Mouse (Mus musculus): ENCODE measurements around the gene Shd. TPM values are rescaled to one million over a fixed set of nuclear protein-coding genes. Genes with fewer than 3 reads are reported as not detected.

Gene Shd
- polyA plus RNA-seq, 1 experiment: 0.19 TPM

DNA sequence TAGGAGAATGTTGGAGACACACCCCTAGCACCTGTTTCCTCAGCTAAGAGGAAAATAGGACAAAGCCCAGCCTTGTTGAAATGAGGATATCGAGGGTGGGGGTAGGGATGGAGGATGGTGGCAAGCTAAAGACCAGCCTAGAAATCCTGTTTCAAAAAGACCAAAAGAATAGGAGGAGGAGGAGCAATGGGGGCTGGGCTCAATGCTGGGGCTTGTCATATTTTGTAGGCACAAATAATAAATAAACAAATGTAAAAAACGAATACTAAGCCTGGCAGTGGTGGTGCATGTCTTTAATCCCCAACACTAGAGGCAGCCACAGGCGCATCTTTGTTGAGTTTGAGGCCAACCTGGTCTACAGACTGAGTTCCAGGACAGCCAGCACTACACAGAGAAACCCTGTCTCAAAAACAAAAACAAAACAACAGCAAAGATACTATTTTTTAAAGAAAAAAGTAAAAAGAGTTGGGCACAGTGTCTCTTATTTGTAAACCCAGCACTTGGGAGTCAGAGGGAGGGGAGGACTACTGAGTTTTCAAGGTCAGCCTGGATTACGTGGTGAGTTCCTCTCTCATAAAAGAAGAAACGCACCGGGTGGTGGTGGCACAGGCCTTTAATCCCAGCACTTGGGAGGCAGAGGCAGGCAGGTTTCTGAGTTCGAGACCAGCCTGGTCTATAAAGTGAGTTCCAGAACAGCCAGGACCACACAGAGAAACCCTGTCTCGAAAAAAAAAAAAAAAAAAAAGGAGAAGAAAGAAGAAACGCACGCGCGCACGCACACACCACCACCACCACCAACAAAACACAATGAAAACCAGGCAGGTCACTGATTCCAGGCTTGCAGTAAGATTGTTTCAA lies 12.3 kb upstream of the Shd start:
- TF ChIP-seq GATA1 (IDR thresholded peaks at IDR 0.05; ENCODE audit: low read length): no peak

DNA sequence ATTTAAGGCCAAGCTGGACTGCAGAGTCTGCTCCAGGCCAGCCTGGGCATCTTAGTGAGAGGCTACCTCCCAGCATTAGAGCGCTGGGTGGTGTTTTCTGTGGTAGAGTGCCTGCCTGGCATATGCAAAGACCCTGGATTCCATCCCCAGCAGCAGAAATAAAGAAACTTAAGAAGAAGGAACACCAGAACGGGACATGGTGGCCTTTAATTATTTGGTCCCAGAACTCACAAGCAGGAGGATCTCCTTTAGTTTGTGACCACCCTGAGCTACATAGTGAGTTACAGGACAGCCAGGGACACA lies 11.7 kb upstream of the Shd start:
- no peak for TF ChIP-seq GATA1 (IDR thresholded peaks at IDR 0.05; ENCODE audit: low read length)

DNA sequence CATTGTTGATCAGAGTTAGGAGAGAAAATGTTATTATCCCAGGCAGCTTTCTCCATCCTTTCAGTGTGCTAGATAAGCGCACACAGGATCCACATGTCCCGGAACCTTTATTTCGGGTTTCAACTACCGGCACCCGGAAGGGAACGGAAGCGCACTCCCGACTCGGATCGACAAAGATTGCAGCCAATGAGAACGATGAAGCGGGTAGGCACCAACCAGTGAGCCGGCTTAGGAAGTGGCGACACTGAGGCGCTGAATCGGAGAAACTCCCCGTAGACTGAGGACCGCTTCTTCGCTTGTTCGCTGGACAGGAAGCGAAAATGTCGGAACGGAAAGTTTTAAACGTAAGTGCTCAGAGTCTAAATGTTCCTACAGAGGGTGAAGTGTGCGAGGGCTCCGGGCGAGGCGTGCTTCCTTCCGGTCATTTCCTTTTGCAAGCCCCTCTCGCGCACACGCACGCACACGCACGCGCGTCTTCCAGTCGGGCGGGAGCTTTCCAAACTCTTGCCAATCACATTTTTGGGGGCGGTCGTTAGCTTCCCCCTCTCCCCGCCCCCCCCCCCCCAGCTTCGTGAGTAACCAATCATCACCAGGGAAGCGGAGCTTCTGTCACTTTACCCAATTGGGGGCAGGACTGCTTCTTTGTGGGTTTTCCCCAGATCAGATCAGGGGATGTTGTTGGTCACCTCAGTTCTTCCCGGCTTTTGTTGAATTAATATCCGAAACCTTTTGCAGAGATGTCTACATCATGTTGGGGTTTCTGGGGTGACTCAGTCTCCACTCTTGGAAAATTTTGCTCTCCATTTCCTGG lies 11.1 kb upstream of the Shd start, which contains the start of gene Yju2:
Gene Yju2 (plus strand): TSS at position 182 of the 811 bp plus-strand sequence.
- no peak for TF ChIP-seq GATA1 (IDR thresholded peaks at IDR 0.05; ENCODE audit: low read length)

DNA sequence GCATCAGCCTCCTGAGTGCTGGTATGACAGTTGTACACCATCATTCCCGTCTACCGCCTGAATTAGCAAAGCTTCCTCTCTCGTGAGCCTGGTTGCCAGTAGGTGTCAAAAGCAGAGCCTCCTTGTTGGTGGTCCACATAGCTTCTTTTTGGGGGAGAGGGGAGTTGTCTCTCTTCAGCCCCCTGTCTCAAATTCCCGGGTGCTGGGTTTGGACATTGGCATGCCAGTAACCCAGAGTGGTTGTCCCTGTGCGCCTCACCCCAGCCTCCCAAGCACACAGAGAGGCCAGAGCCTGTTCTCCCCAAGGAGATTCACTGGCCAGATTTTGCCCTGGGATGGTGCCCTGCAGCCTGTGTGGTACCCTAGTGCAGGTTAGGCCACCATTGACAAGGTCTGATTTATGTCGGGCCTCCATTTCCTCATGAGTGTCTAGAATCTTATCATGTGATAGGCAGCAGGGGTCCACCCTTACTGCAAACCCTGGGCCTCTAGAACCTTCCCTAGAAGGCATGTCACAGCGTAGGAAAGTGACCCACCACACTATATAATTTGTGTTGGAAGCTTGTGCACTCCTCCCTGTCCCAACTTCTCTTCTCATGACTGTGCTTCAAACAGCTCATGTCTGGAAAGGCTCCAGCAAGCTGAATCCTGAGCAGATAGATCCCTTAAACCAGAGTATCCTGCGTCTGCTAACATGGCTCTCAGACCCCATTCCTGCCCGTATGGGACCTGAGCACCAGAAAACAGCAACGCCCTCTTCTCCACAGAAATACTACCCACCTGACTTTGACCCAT lies 10.1 kb upstream of the Shd start:
- no peak for TF ChIP-seq GATA1 (IDR thresholded peaks at IDR 0.05; ENCODE audit: low read length)

DNA sequence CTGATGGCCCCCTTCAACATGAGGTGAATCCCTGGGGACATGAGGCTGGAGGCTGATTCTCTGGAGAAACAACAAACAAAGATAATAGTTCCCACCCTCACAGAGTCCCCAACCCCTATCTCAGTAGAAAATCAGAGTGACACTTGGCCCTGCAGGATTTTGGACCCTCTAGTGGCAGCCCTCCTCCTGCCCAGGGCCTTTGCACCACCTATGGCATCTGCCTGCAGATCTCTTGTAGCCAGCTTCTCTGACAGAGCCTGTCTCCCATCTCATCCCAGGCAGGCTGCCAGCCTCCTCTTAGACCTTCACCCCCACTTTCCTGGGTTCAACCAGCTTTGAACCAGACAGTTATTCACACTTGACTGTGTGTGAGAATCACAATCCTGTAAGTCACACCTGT lies 9.5 kb upstream of the Shd start:
- no peak for TF ChIP-seq GATA1 (IDR thresholded peaks at IDR 0.05; ENCODE audit: low read length)

DNA sequence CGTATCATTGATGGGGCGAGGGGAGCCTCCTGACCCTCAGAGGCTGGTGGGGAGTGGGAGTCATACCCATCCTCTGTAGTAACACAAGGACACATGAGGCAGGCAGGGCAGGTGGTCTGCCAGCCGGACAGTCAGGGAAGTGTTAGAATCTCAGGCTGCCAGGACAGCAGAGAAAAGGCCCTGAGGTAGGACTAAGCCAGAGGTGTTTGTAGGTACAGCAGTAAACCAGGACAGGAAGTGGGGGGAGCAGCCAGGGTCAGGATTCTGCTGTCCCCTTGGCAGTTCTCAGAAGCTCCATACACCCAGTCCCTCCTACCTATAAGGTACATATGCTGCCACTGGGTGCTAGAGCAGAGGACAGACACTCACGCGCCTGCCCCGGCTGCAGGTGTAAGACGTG lies 8.6 kb upstream of the Shd start:
- TF ChIP-seq GATA1 (IDR thresholded peaks at IDR 0.05; ENCODE audit: low read length): no peak

DNA sequence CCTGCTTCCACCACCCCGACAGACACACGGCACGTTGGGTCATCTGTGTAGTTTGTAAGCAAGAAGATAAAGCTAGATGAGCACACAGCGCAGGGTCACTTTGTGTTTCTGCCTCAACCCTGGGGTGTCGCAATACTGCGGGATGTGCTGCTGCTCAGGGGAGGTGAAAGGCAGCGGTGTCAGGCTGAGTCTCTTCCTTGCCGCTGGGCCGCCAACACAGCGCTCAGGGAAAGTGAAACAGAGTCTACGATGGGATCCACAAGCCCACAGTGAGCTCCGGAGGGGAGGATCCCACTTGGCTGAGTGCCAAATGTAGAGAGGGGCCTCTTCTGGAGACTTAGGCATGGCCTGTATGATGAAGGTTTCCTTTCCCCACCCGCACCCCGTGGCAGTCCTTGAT lies 7.1 kb upstream of the Shd start:
- TF ChIP-seq GATA1 (IDR thresholded peaks at IDR 0.05; ENCODE audit: low read length): no peak

DNA sequence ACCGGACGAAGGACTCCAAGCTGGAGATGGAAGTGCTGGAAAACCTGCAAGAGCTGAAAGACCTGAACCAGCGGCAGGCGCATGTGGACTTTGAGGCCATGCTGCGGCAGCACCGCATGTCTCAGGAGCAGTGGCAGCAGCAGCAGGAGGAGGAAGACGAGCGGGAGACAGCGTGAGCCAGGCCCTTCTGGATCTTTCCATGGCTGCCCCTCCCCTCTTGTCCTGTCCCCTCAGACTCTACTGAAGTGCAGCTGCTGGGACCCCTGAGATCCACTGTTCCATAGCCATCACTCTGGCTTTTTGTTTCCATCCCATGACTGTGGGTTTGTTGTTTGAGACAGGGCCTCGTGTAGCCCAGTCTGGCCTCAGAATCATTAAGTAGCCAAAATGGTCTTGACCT lies 5.8 kb upstream of the Shd start:
- no peak for TF ChIP-seq GATA1 (IDR thresholded peaks at IDR 0.05; ENCODE audit: low read length)

DNA sequence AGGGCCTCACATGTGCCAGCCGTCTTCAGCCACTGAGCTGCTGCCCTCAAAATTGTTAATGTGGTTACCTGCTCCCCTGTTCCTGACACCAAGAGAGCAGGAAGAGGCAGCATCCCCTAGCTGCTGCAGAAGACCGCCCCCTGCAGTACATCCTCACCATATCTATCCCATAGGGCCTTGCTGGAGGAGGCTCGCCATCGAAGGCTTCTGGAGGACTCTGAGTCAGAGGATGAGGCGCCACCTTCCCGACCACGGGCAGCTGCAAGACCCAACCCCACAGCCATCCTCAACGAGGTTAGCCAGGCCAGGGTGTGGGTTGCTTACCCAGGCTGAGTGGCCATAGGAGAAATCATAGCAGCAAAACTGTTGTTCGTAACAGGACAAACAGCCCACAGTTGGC lies 5.3 kb upstream of the Shd start:
- TF ChIP-seq GATA1 (IDR thresholded peaks at IDR 0.05; ENCODE audit: low read length): no peak

DNA sequence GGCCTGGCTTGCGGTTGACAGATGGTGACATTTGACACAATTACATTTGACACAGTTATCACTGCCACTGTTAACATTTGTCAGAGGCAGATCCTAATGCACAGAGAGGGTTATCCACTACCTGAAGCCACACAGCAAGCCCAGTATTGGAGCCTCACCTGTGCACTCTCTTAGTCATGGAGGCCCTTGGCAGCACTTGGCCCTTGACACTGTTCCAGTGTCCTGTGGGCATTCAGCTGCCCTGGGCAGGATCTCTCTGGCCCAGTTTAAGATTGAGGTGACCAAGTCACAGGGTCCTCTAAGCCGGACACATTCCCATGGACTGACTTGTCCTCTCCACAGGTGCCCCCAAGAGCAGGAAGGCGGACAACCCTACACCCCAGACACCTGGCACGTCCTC lies 3.1 kb upstream of the Shd start:
- TF ChIP-seq GATA1 (IDR thresholded peaks at IDR 0.05; ENCODE audit: low read length): no peak

DNA sequence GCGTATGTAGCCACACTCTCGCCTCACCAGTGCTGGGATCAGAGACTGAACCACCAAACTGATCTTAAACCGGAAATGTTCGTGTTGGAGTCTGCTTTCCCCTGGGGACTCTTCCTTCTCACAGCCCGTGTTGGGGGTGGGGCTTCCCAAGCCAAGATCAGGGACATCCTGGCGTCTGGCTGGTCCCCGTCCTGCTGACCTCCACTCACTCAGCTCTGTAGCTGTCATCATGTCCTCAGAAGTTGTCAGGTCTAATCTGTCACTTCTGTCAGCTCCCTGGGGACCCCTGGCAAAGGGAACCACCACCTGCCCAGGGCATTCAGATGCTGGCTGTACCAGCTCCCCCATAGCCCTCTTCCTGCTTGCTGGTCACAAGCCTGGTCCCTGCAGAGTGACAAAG lies 2.1 kb upstream of the Shd start:
- TF ChIP-seq GATA1 (IDR thresholded peaks at IDR 0.05; ENCODE audit: low read length): no peak

DNA sequence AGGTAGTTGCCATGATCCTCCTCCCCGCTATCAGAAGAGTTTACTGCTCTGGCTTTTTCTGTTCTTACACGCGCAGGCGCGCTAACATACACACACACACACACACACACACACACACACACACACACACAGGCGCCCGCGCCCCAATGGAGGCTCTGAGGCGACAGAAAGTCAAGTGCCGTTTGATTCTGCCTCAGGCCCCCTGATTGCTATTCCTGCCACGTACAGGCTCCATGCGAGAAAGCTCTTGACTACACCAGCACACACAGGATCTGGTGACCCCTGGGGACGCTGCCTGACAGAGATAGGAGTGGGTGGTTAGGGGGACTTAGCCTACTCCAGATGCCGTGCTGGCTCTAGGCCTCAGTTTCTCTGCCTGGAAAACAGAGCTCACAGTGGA lies 707 bp upstream of the Shd start:
- no peak for TF ChIP-seq GATA1 (IDR thresholded peaks at IDR 0.05; ENCODE audit: low read length)

DNA sequence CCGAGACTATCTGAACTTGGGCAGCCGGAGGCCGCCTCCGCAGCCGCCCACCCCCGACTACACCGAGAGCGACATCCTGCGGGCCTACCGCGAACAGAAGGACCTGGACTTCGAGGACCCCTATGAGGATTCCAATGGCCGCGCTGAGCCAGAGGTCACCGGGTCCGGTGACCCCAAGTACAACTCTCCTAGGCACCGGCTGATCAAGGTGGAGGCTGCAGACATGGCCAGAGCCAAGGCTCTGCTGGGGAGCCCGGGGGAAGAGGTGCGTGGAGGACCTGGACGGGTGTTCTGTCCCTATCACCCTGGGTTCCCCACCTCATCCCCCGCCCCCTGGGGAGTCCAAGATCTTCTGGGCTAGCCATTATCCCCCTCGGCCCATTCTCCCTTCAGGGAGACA lies 1.2 kb downstream of the Shd start:
- no peak for TF ChIP-seq GATA1 (IDR thresholded peaks at IDR 0.05; ENCODE audit: low read length)

DNA sequence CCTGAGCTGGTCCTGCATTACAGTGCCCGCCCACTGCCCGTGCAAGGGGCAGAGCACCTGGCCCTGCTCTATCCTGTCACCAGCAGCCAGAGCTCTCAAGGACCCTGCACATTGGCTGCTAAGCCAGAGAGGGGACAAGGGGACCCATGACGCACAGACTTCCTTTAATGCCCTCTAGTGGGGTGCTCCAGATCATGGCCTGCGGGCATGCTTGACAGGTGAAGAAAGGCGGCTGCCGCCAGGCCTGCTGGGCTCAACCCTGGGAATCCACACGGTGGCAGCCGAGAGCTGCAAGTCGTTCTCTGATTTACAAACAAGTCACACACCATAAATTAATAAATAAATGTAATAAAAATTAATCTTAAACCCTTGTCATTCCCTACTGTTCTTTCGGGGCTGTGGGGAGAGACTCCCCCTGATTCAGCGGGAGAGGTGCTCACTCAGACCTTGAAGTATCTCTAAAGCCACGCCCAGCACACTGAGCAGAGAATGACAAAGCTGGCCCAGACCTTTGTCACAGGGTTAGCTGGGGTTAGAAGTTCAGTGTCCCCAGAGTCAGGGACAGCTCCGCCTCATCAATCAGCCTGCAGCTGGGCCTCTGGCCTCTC lies 6.1 kb downstream of the Shd start:
- TF ChIP-seq GATA1 (IDR thresholded peaks at IDR 0.05; ENCODE audit: low read length): no peak

DNA sequence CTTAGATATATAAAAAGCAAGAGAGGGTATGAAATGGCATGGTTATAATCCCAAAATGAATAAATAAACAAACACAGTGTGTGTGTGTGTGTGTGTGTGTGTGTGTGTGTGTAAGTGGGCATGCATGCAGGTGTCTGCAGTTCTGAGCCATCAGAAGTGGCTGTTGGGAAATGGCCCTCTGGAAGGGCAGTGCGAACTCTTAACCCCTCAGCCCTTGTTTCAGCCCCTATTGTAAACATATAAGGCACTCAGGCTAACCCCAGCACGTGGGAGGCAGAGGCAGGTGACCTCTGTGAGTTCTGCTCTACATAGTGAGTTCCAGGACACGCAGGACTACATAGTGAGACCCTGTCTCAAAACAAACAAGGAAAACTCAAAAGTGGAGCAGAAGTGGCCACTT lies 7.0 kb downstream of the Shd start:
- TF ChIP-seq GATA1 (IDR thresholded peaks at IDR 0.05; ENCODE audit: low read length): no peak
